Mouse (Mus musculus) forebrain, embryonic 13.5 days (tissue): ENCODE results near the gene Sh3bgrl. TPM values are rescaled to one million over a fixed set of nuclear protein-coding genes. Genes with fewer than 3 reads are reported as not detected.
"Not testable (repeated sequence)": the region's sequence is repeated elsewhere in the genome, so short reads cannot be mapped to it uniquely, and the experiment has no call there.

ENCODE experiments used
- ATAC-seq: fragments of 200-750 bp; cut with Nextera tagmentation; 2 replicates; pipeline ENCODE4 v1.8.0; 2017
- H3K27ac ChIP-seq: fragments of 300-500 bp; sonication (generic); 2 replicates; pipeline ENCODE4 v1.5.1; 2015; ENCODE audit warnings: inconsistent platforms, mild to moderate bottlenecking, moderate library complexity
- H3K27me3 ChIP-seq: fragments of 300-500 bp; sonication (generic); 2 replicates; pipeline ENCODE4 v1.6.1; 2015; ENCODE audit warnings: mild to moderate bottlenecking, inconsistent platforms
- H3K36me3 ChIP-seq: fragments of 300-500 bp; sonication (generic); 2 replicates; pipeline ENCODE4 v1.6.1; 2015; ENCODE audit warnings: mild to moderate bottlenecking, inconsistent platforms; ENCODE audit not compliant: poor library complexity, severe bottlenecking
- H3K4me1 ChIP-seq: fragments of 300-500 bp; sonication (generic); 2 replicates; pipeline ENCODE4 v1.6.1; 2015; ENCODE audit warnings: inconsistent platforms
- H3K4me2 ChIP-seq: fragments of 300-500 bp; sonication (generic); 2 replicates; pipeline ENCODE4 v1.6.1; 2015; ENCODE audit warnings: inconsistent platforms, mild to moderate bottlenecking, moderate library complexity
- H3K4me3 ChIP-seq: fragments of 300-500 bp; sonication (generic); 2 replicates; pipeline ENCODE4 v1.5.1; 2015; ENCODE audit warnings: mild to moderate bottlenecking, inconsistent platforms
- H3K9ac ChIP-seq: fragments of 300-500 bp; sonication (generic); 2 replicates; pipeline ENCODE4 v1.6.1; 2015; ENCODE audit warnings: mild to moderate bottlenecking, inconsistent platforms
- H3K9me3 ChIP-seq: fragments of 300-500 bp; sonication (generic); replicated peaks from 2 replicates; pipeline ENCODE4 v1.6.1; 2016; ENCODE audit warnings: inconsistent platforms
- WGBS: fragments of 180-500 bp; shearing (Covaris S2); methylation state at CpG from one replicate; pipeline ENCODE4 v1.1.7; 2015; 5-methylcytosine and 5-hydroxymethylcytosine counted together
- polyA plus RNA-seq: library from polyadenylated mRNA; unstranded; fragments of >200 nt; fragmentation: Nextera tagmentation; extraction: Ambion mirVana; gene quantifications from 2 replicates; pipeline ENCODE4 v1.2.1, GENCODE M21; 2015

The Sh3bgrl gene
- polyA plus RNA-seq: 251 and 265 TPM in 2 replicates

GRCm38 (mm10) chrX:109095245-109096242 lies at the start of gene Sh3bgrl:
Gene Sh3bgrl, plus strand, starts transcription at chrX:109095365.
- Histone ChIP-seq H3K36me3 (no peaks in the 10 kb centered on the region), H3K4me3 (peak within 1 kb of the TSS; percentile 53), H3K27me3 (no peaks in the 10 kb centered on the region), H3K9me3 (no peaks in the 10 kb centered on the region), H3K4me2 (peak within 1 kb of the TSS; percentile 58), H3K9ac (peak within 1 kb of the TSS; percentile 69), H3K27ac (peak within 1 kb of the TSS; percentile 88), H3K4me1 (no peaks in the 10 kb centered on the region)
- WGBS: 14% methylated on average over 26 of the region's 26 CpGs
- ATAC-seq: peak; percentile 98

DNA sequence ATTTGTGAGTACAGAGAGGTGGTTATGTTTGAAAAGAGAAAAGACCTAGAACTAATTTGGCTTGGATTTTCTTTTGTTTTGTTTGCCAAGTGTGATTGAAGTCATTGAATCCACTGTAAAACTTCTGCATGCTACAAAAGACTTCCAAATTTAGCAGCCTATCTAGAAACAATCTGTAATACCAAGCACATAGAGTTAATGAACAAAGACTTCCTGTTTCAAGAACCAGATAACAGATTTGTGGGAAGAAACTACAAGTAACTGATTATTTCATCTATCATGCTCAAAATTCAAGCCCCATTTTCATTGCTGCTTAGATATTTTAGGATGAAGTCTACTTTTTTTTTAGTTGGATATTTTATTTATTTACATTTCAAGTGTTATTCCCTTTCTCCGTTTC lies 47.4 kb upstream of the Sh3bgrl start:
- Histone ChIP-seq H3K9me3 (no peaks in the 10 kb centered on the region), H3K27ac (no peak overlapping the region), H3K4me2 (no peak overlapping the region), H3K27me3 (no peaks in the 10 kb centered on the region), H3K4me1 (no peaks in the 10 kb centered on the region), H3K36me3 (no peaks in the 10 kb centered on the region), H3K4me3 (no peak overlapping the region), H3K9ac (no peak overlapping the region)
- WGBS: 85% methylated on average over 1 of the region's 1 CpGs
- no peak for ATAC-seq

DNA sequence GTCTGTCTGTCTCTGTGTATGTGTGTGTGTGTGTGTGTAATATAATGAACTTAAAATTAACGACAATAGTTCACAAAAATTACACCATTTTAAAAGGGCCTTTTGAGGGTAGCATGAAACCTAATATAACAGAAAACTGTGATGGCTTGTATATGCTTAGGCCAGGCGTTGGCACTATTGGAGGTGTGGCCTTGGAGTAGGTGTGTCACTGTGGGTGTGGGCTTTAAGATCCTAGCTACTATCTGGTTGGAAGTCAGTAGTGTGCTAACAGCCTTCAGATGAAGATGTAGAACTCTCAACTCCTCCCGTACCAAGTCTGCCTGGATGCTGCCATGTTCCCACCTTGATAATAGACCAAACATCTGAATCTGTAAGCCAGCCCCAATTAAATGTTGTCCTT lies 23.4 kb upstream of the Sh3bgrl start:
- Histone ChIP-seq H3K4me3 (no peak overlapping the region), H3K4me1 (no peaks in the 10 kb centered on the region), H3K9ac (no peak overlapping the region), H3K27ac (no peak overlapping the region), H3K4me2 (no peak overlapping the region), H3K9me3 (no peaks in the 10 kb centered on the region), H3K36me3 (no peaks in the 10 kb centered on the region), H3K27me3 (no peaks in the 10 kb centered on the region)
- 80% methylated on average over 3 of the region's 3 CpGs for WGBS
- ATAC-seq: no peak

- Histone ChIP-seq H3K36me3 (no peaks in the 10 kb centered on the region), H3K27me3 (no peaks in the 10 kb centered on the region), H3K9me3 (no peaks in the 10 kb centered on the region), H3K9ac (no peak overlapping the region), H3K4me2 (no peak overlapping the region), H3K27ac (no peak overlapping the region), H3K4me3 (no peak overlapping the region), H3K4me1 (no peaks in the 10 kb centered on the region)
- no peak for ATAC-seq
- WGBS: 57% methylated on average over 1 of the region's 1 CpGs
These were observed 19.4 kb upstream of the Sh3bgrl start for GRCm38 (mm10) chrX:109075716-109076115.

- Histone ChIP-seq H3K4me3 (no peak overlapping the region), H3K9me3 (no peaks in the 10 kb centered on the region), H3K4me1 (no peaks in the 10 kb centered on the region), H3K27me3 (no peaks in the 10 kb centered on the region), H3K36me3 (no peaks in the 10 kb centered on the region), H3K9ac (no peak overlapping the region), H3K27ac (no peak overlapping the region), H3K4me2 (no peak overlapping the region)
- ATAC-seq: no peak
- 14% methylated on average over 3 of the region's 3 CpGs for WGBS
These were observed 18.8 kb upstream of the Sh3bgrl start for GRCm38 (mm10) chrX:109076355-109076754.

GRCm38 (mm10) chrX:109079354-109079753 lies 15.8 kb upstream of the Sh3bgrl start:
- not testable (repeated sequence) for H3K27ac ChIP-seq, H3K4me3 ChIP-seq, H3K9ac ChIP-seq, H3K27me3 ChIP-seq, H3K4me1 ChIP-seq, H3K4me2 ChIP-seq, H3K36me3 ChIP-seq, ATAC-seq, H3K9me3 ChIP-seq
- WGBS: 87% methylated on average over 4 of the region's 4 CpGs

- H3K27me3 ChIP-seq: no peaks in the 10 kb centered on the region
- no peak overlapping the region for H3K4me3 ChIP-seq
- ATAC-seq: no peak
- H3K9me3 ChIP-seq: no peaks in the 10 kb centered on the region
- no peak overlapping the region for H3K4me2 ChIP-seq
- no peak overlapping the region for H3K27ac ChIP-seq
- H3K9ac ChIP-seq: no peak overlapping the region
- no peaks in the 10 kb centered on the region for H3K4me1 ChIP-seq
- no peaks in the 10 kb centered on the region for H3K36me3 ChIP-seq
These were observed 8.1 kb upstream of the Sh3bgrl start for GRCm38 (mm10) chrX:109087073-109087472.

DNA sequence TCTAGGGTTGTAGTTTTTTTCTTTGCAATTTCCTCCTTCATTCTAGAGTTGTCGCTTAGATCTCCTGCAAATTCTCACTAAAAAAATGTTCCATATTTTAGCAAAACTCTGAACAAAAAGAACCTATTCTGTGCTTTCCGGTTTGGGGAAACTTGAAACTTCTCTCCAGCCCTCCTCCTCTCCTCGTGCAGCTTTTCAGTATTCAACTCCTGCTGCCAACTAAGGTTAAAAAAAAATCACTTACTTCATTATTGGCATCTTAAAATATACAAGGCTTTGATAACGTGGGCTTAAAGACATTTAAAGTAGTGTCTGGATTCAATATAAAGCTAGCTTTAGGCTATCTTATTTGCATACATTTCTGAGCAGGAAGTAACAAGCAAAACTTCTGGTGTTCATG lies 365 bp upstream of the Sh3bgrl start:
- H3K9me3 ChIP-seq: no peaks in the 10 kb centered on the region
- H3K27me3 ChIP-seq: no peaks in the 10 kb centered on the region
- H3K4me1 ChIP-seq: no peaks in the 10 kb centered on the region
- ATAC-seq: no peak
- 16% methylated on average over 4 of the region's 4 CpGs for WGBS
- peak overlapping the region; percentile 53 for H3K4me3 ChIP-seq
- H3K9ac ChIP-seq: 0 out of 2 replicates have a peak overlapping the region, but pooled peaks have one; percentile 69
- no peaks in the 10 kb centered on the region for H3K36me3 ChIP-seq
- H3K4me2 ChIP-seq: peak overlapping the region; percentile 44
- peak overlapping the region; percentile 88; the same call in 1 of the 2 replicates for H3K27ac ChIP-seq

GRCm38 (mm10) chrX:109098511-109098910 lies 3.3 kb downstream of the Sh3bgrl start:
- Histone ChIP-seq H3K9me3 (no peaks in the 10 kb centered on the region), H3K4me2 (no peak overlapping the region), H3K36me3 (no peaks in the 10 kb centered on the region), H3K4me1 (no peaks in the 10 kb centered on the region), H3K4me3 (no peak overlapping the region), H3K9ac (no peak overlapping the region), H3K27me3 (no peaks in the 10 kb centered on the region), H3K27ac (no peak overlapping the region)
- WGBS: 84% methylated on average over 1 of the region's 1 CpGs
- ATAC-seq: no peak

GRCm38 (mm10) chrX:109100441-109100840 lies 5.3 kb downstream of the Sh3bgrl start:
- Histone ChIP-seq H3K9me3 (no peaks in the 10 kb centered on the region), H3K9ac (no peak overlapping the region), H3K36me3 (no peaks in the 10 kb centered on the region), H3K27me3 (no peaks in the 10 kb centered on the region), H3K4me2 (no peak overlapping the region), H3K27ac (no peak overlapping the region), H3K4me1 (no peaks in the 10 kb centered on the region), H3K4me3 (no peak overlapping the region)
- no peak for ATAC-seq
- WGBS: 88% methylated on average over 2 of the region's 2 CpGs

GRCm38 (mm10) chrX:109108117-109108805 lies 13.1 kb downstream of the Sh3bgrl start:
- Histone ChIP-seq H3K9ac (no peak overlapping the region), H3K4me2 (no peak overlapping the region), H3K4me3 (no peak overlapping the region), H3K27me3 (no peaks in the 10 kb centered on the region), H3K36me3 (no peaks in the 10 kb centered on the region), H3K9me3 (no peaks in the 10 kb centered on the region), H3K4me1 (peaks cover 5% of the 10 kb centered on the region), H3K27ac (no peak overlapping the region)
- ATAC-seq: no peak
- WGBS: 10% methylated on average over 1 of the region's 1 CpGs

DNA sequence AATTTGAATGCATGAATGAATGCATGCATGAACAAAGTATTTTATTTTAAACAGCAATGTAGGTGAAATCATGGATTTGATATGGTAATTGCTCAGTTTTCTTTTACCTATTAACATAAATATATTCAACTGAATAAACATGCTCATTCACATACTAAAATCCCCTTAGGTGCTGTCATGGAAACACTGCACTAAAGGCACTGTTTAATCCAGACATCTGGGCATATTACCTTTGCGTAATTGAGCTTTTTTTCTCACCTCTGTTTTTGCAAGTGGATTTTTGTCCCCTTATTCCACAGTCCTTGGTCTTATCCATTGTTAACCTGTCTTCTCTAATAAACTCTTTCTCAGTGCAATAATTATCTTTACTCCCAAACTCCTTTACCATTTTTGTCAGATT lies 17.7 kb downstream of the Sh3bgrl start:
- peak overlapping the region; percentile 74 for H3K27ac ChIP-seq
- no peak overlapping the region for H3K4me2 ChIP-seq
- WGBS: 43% methylated on average over 1 of the region's 1 CpGs
- no peaks in the 10 kb centered on the region for H3K9me3 ChIP-seq
- no peaks in the 10 kb centered on the region for H3K36me3 ChIP-seq
- no peak overlapping the region for H3K9ac ChIP-seq
- H3K4me1 ChIP-seq: peaks cover 14% of the 10 kb centered on the region
- H3K4me3 ChIP-seq: no peak overlapping the region
- peak; percentile 57 for ATAC-seq
- no peaks in the 10 kb centered on the region for H3K27me3 ChIP-seq
